Mouse (Mus musculus) midbrain, embryonic 12.5 days (tissue): Measurements from ENCODE around the gene Rpusd3. TPM values are rescaled to one million over a fixed set of nuclear protein-coding genes. Genes with fewer than 3 reads are reported as not detected.

Experiments
- ATAC-seq: fragments of 200-750 bp; cut with Nextera tagmentation; 2 replicates; pipeline ENCODE4 v1.8.0; 2017; ENCODE audit warnings: low read depth, moderate TSS enrichment, moderate library complexity; ENCODE audit not compliant: low FRiP score
- H3K27ac ChIP-seq: fragments of 300-500 bp; sonication (generic); replicated peaks from 2 replicates; pipeline ENCODE4 v1.5.1; 2016; ENCODE audit warnings: mild to moderate bottlenecking
- H3K27me3 ChIP-seq: fragments of 300-500 bp; sonication (generic); 2 replicates; pipeline ENCODE4 v1.6.1; 2016; ENCODE audit warnings: mild to moderate bottlenecking
- H3K36me3 ChIP-seq: fragments of 300-500 bp; sonication (generic); 2 replicates; pipeline ENCODE4 v1.6.1; 2016
- H3K4me1 ChIP-seq: fragments of 300-500 bp; sonication (generic); 2 replicates; pipeline ENCODE4 v1.6.1; 2016
- H3K4me2 ChIP-seq: fragments of 300-500 bp; sonication (generic); replicated peaks from 2 replicates; pipeline ENCODE4 v1.6.1; 2016; ENCODE audit warnings: mild to moderate bottlenecking, moderate library complexity
- H3K4me3 ChIP-seq: fragments of 300-500 bp; sonication (generic); 2 replicates; pipeline ENCODE4 v1.5.1; 2016; ENCODE audit warnings: mild to moderate bottlenecking
- H3K9ac ChIP-seq: fragments of 300-500 bp; sonication (generic); replicated peaks from 2 replicates; pipeline ENCODE4 v1.6.1; 2016; ENCODE audit warnings: mild to moderate bottlenecking, moderate library complexity
- H3K9me3 ChIP-seq: fragments of 300-500 bp; sonication (generic); 2 replicates; pipeline ENCODE4 v1.6.1; 2016; ENCODE audit warnings: mild to moderate bottlenecking
- WGBS: fragments of 180-500 bp; shearing (Covaris S2); methylation state at CpG from one replicate; pipeline ENCODE4 v1.1.7; 2016; 5-methylcytosine and 5-hydroxymethylcytosine counted together
- microRNA-seq: library from miRNA; unstranded; fragments of <30 nt; microRNA quantifications from one replicate; pipeline ENCODE4, GENCODE M21; 2017
- polyA plus RNA-seq: library from polyadenylated mRNA; unstranded; fragments of >200 nt; fragmentation: Nextera tagmentation; extraction: Ambion mirVana; gene quantifications from 2 replicates; pipeline ENCODE4 v1.2.1, GENCODE M21; 2016

The Rpusd3 gene
- polyA plus RNA-seq, 1 experiment from 2014 or later: 26.7 TPM

- Histone ChIP-seq H3K9ac (0 out of 2 replicates have a peak overlapping the region, but pooled peaks have one; percentile 94), H3K27ac (no peak overlapping the region), H3K4me1 (peaks cover 21% of the 10 kb centered on the region), H3K4me2 (peak overlapping the region; percentile 98), H3K9me3 (no peaks in the 10 kb centered on the region), H3K27me3 (no peaks in the 10 kb centered on the region), H3K4me3 (peak overlapping the region; percentile 90), H3K36me3 (peaks cover 53% of the 10 kb centered on the region)
- 87% methylated on average over 6 of the region's 6 CpGs for WGBS
- ATAC-seq: no peak
These were observed 39.9 kb downstream of the Rpusd3 start for GRCm38 (mm10) chr6:113379246-113379645.

DNA sequence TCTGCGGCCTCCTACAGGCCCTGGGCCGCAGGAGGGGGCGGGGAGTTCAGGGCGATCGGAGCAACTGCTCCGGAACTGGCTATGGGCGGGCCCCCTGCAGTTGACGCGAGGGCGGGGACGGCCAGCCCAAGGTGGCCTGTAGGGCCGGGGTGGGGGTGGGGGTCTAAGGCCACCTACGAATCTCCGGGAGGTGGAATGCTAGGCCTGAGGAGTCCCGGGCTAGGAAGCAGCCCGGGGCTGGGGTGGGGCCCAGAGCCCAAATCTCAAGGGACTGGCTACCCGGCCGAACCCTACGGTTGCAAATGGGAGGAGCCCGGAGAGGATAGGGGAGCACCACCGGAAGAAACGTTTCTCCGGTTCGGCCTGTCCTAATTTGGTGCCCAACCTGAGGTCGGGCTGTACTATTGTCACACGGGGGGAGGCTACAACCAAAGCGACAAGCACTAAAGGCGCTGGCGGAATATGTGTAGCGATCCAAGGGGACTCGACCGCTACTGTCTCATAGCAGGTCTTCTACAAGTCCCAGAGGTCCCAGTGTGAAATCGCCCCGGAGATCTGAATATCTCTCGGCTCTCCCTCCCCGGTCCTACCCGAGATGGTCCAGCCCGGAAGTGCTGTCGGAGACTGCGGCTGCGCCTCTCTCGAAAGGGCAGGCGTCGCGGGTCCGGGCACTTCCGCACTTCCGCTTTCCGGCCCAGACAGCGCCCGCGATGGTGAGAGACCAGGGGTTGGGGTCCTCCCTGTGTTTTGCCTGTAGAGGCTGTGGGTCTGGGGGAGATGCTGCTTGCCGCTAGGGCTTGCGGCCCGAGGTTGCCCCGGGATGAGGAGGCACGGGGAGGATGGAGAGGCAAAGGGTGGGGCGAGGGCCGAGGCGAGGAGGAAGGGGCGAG, 41.4 kb downstream of the Rpusd3 start, which contains the start of the genes Tada3 and Arpc4:
Tada3 (minus strand) TSS at position 388 of the 890 bp plus-strand sequence.
Arpc4 (plus strand) TSS at position 620 of the 890 bp plus-strand sequence.
- Histone ChIP-seq H3K4me3 (peak within 1 kb of the TSS; percentile 90), H3K4me1 (peaks cover 21% of the 10 kb centered on the region), H3K27me3 (no peaks in the 10 kb centered on the region), H3K9me3 (no peaks in the 10 kb centered on the region), H3K36me3 (peaks cover 51% of the 10 kb centered on the region), H3K4me2 (peak within 1 kb of the TSS; percentile 98), H3K27ac (peak within 1 kb of the TSS; percentile 95), H3K9ac (peak within 1 kb of the TSS; percentile 94)
- WGBS: under 1% methylated on average over 58 of the region's 61 CpGs
- peak; percentile 94 for ATAC-seq

GRCm38 (mm10) chr6:113377172-113377495, 42.0 kb downstream of the Rpusd3 start:
- no peak for ATAC-seq
- peaks cover 21% of the 10 kb centered on the region for H3K4me1 ChIP-seq
- 9% methylated on average over 7 of the region's 7 CpGs for WGBS
- H3K9ac ChIP-seq: peak overlapping the region; percentile 94
- peak overlapping the region; percentile 90 for H3K4me3 ChIP-seq
- H3K36me3 ChIP-seq: peaks cover 55% of the 10 kb centered on the region
- H3K4me2 ChIP-seq: peak overlapping the region; percentile 98
- H3K27ac ChIP-seq: peak overlapping the region; percentile 95
- no peaks in the 10 kb centered on the region for H3K27me3 ChIP-seq
- H3K9me3 ChIP-seq: no peaks in the 10 kb centered on the region

GRCm38 (mm10) chr6:113373491-113373890, 45.6 kb downstream of the Rpusd3 start:
- H3K4me1 ChIP-seq: peaks cover 8% of the 10 kb centered on the region
- no peaks in the 10 kb centered on the region for H3K9me3 ChIP-seq
- 91% methylated on average over 4 of the region's 4 CpGs for WGBS
- no peak for ATAC-seq
- H3K9ac ChIP-seq: no peak overlapping the region
- peaks cover 73% of the 10 kb centered on the region for H3K36me3 ChIP-seq
- H3K4me2 ChIP-seq: no peak overlapping the region
- no peak overlapping the region for H3K4me3 ChIP-seq
- H3K27me3 ChIP-seq: no peaks in the 10 kb centered on the region
- no peak overlapping the region for H3K27ac ChIP-seq

- H3K27me3 ChIP-seq: no peaks in the 10 kb centered on the region
- no peak for ATAC-seq
- peaks cover 85% of the 10 kb centered on the region for H3K36me3 ChIP-seq
- H3K9me3 ChIP-seq: no peaks in the 10 kb centered on the region
- no peak overlapping the region for H3K4me2 ChIP-seq
- no peak overlapping the region for H3K27ac ChIP-seq
- no peaks in the 10 kb centered on the region for H3K4me1 ChIP-seq
- no peak overlapping the region for H3K9ac ChIP-seq
- 95% methylated on average over 20 of the region's 20 CpGs for WGBS
- H3K4me3 ChIP-seq: no peak overlapping the region
These were observed 48.8 kb downstream of the Rpusd3 start for GRCm38 (mm10) chr6:113370194-113370929.

GRCm38 (mm10) chr6:113368577-113368976, 50.6 kb downstream of the Rpusd3 start:
- Histone ChIP-seq H3K27me3 (no peaks in the 10 kb centered on the region), H3K4me3 (no peak overlapping the region), H3K4me2 (no peak overlapping the region), H3K36me3 (peaks cover 69% of the 10 kb centered on the region), H3K9me3 (no peaks in the 10 kb centered on the region), H3K9ac (no peak overlapping the region), H3K4me1 (no peaks in the 10 kb centered on the region), H3K27ac (0 out of 2 replicates have a peak overlapping the region, but pooled peaks have one; percentile 35)
- no peak for ATAC-seq
- WGBS: 82% methylated on average over 5 of the region's 5 CpGs

- H3K27ac ChIP-seq: 0 out of 2 replicates have a peak overlapping the region, but pooled peaks have one; percentile 35
- no peaks in the 10 kb centered on the region for H3K4me1 ChIP-seq
- no peaks in the 10 kb centered on the region for H3K27me3 ChIP-seq
- no peak for ATAC-seq
- H3K4me3 ChIP-seq: no peak overlapping the region
- peaks cover 65% of the 10 kb centered on the region for H3K36me3 ChIP-seq
- 92% methylated on average over 7 of the region's 7 CpGs for WGBS
- no peak overlapping the region for H3K9ac ChIP-seq
- no peak overlapping the region for H3K4me2 ChIP-seq
- H3K9me3 ChIP-seq: no peaks in the 10 kb centered on the region
These were observed 51.0 kb downstream of the Rpusd3 start for GRCm38 (mm10) chr6:113368124-113368523.

DNA sequence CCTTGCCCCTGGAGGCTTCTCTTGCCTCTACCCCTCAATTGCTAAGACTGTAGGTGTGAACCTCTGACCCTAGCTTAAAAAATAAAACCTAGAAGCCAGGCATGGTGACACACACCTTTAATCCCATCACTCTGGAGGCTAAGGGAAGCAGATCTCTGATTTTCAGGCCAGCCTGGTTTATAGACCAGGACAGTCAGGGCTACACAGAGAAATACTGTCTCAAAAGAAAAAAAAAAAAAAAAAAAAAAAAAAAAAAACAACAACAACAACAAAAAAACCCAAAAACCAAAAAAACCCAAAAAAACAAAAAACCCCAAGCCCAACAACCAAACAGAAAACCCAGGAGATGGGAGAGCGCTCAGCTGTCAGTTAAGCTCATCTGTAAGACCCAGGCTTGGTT, 51.6 kb downstream of the Rpusd3 start:
- Histone ChIP-seq H3K9ac (no peak overlapping the region), H3K4me1 (no peaks in the 10 kb centered on the region), H3K9me3 (no peaks in the 10 kb centered on the region), H3K36me3 (peaks cover 59% of the 10 kb centered on the region), H3K4me3 (no peak overlapping the region), H3K27me3 (no peaks in the 10 kb centered on the region), H3K27ac (no peak overlapping the region), H3K4me2 (no peak overlapping the region)
- ATAC-seq: no peak
- WGBS: 88% methylated on average over 1 of the region's 1 CpGs

DNA sequence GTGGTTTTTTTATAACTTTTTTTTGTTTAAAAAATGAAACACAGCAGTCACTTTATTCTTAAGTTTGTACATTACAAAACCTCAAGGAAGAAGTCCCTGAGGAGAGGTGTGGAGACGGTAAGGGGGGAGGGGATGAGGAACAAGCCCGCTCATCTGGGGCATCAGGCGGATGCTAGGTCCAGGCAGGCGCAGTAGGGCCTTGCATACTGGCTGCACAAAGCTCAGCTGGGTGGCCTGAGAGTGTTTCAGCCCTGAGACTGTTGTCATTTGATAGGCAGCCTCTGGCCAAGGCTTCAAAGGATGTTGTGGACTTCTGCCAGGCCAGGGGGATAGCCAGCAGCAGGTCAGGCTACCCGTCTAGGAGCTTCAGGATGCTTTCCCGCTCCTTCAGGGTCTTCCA, 52.5 kb downstream of the Rpusd3 start:
- no peaks in the 10 kb centered on the region for H3K4me1 ChIP-seq
- H3K4me2 ChIP-seq: no peak overlapping the region
- no peak for ATAC-seq
- no peak overlapping the region for H3K27ac ChIP-seq
- H3K4me3 ChIP-seq: no peak overlapping the region
- WGBS: 89% methylated on average over 6 of the region's 6 CpGs
- H3K36me3 ChIP-seq: peaks cover 50% of the 10 kb centered on the region
- H3K9ac ChIP-seq: no peak overlapping the region
- no peaks in the 10 kb centered on the region for H3K9me3 ChIP-seq
- no peaks in the 10 kb centered on the region for H3K27me3 ChIP-seq

Small RNAs within 50 kb of the gene (microRNA-seq; reads per million reads assigned to microRNA genes)
- gene Gm24387: not detected

Other genes starting within 250 kb of the Rpusd3 start
- 38.7 and 46.3 TPM in 2 replicates for gene Lhfpl4, start 224.0 kb downstream of the Rpusd3 start, polyA plus RNA-seq
- gene Mtmr14, start 181.5 kb downstream of the Rpusd3 start, polyA plus RNA-seq: 48.1 and 48.7 TPM in 2 replicates
- 0.22 and 0.34 TPM in 2 replicates for gene Cpne9, start 137.0 kb downstream of the Rpusd3 start, polyA plus RNA-seq
- gene Brpf1, start 112.2 kb downstream of the Rpusd3 start, polyA plus RNA-seq: 29.6 and 31.2 TPM in 2 replicates
- gene Ogg1, start 92.4 kb downstream of the Rpusd3 start, polyA plus RNA-seq: 11.7 and 13.6 TPM in 2 replicates
- 66.5 and 67.4 TPM in 2 replicates for gene Camk1, start 75.4 kb downstream of the Rpusd3 start, polyA plus RNA-seq
- 63.2 and 64.5 TPM in 2 replicates for gene Tada3, start 41.5 kb downstream of the Rpusd3 start, polyA plus RNA-seq
- gene Arpc4, start 41.2 kb downstream of the Rpusd3 start, polyA plus RNA-seq: 332 and 360 TPM in 2 replicates
- 6.3 and 7.9 TPM in 2 replicates for gene Ttll3, start 30.1 kb downstream of the Rpusd3 start, polyA plus RNA-seq
- gene Cidec, start 16.4 kb upstream of the Rpusd3 start, polyA plus RNA-seq: not detected in 2 replicates
- 73.4 and 74.9 TPM in 2 replicates for gene Jagn1, start 23.2 kb upstream of the Rpusd3 start, polyA plus RNA-seq
- gene Il17re, start 39.1 kb upstream of the Rpusd3 start, polyA plus RNA-seq: 0.51 and 0.93 TPM in 2 replicates
- gene Il17rc, start 52.1 kb upstream of the Rpusd3 start, polyA plus RNA-seq: 4.3 and 6.3 TPM in 2 replicates
- gene Creld1, start 64.0 kb upstream of the Rpusd3 start, polyA plus RNA-seq: 44.0 and 49.1 TPM in 2 replicates
- 2.5 and 2.8 TPM in 2 replicates for gene Prrt3, start 82.6 kb upstream of the Rpusd3 start, polyA plus RNA-seq
- gene Emc3, start 112.3 kb upstream of the Rpusd3 start, polyA plus RNA-seq: 81.3 and 87.7 TPM in 2 replicates
- 12.7 and 13.0 TPM in 2 replicates for gene Fancd2, start 112.3 kb upstream of the Rpusd3 start, polyA plus RNA-seq
- gene Fancd2os, start 181.4 kb upstream of the Rpusd3 start, polyA plus RNA-seq: 0.22 TPM in 1 of 2 replicates, not detected in the other
- gene Brk1, start 185.4 kb upstream of the Rpusd3 start, polyA plus RNA-seq: 184 and 196 TPM in 2 replicates
- gene Vhl, start 204.6 kb upstream of the Rpusd3 start, polyA plus RNA-seq: 55.1 and 56.3 TPM in 2 replicates
- gene Irak2, start 219.1 kb upstream of the Rpusd3 start, polyA plus RNA-seq: 1.4 and 2.3 TPM in 2 replicates